Mouse (Mus musculus) limb, embryonic 12.5 days (tissue): ENCODE measurements around the gene Brwd1. TPM values are rescaled to one million over a fixed set of nuclear protein-coding genes. Genes with fewer than 3 reads are reported as not detected.
"Not testable (repeated sequence)": the region's sequence is repeated elsewhere in the genome, so short reads cannot be mapped to it uniquely, and the experiment has no call there.

Source experiments
- ATAC-seq: fragments of 200-750 bp; cut with Nextera tagmentation; 2 replicates; pipeline ENCODE4 v1.8.0; 2017; ENCODE audit warnings: low read depth, moderate TSS enrichment; ENCODE audit not compliant: insufficient number of reproducible peaks, insufficient read depth, low FRiP score, low TSS enrichment
- H3K27ac ChIP-seq: fragments of 300-500 bp; sonication (generic); 2 replicates; pipeline ENCODE4 v1.5.1; 2016; ENCODE audit warnings: mild to moderate bottlenecking, moderate library complexity
- H3K27me3 ChIP-seq: fragments of 300-500 bp; sonication (generic); 2 replicates; pipeline ENCODE4 v1.6.1; 2016; ENCODE audit warnings: mild to moderate bottlenecking, moderate library complexity
- H3K36me3 ChIP-seq: fragments of 300-500 bp; sonication (generic); 2 replicates; pipeline ENCODE4 v1.6.1; 2016; ENCODE audit warnings: mild to moderate bottlenecking, moderate library complexity
- H3K4me1 ChIP-seq: fragments of 300-500 bp; sonication (generic); replicated peaks from 2 replicates; pipeline ENCODE4 v1.6.1; 2016
- H3K4me2 ChIP-seq: fragments of 300-500 bp; sonication (generic); 2 replicates; pipeline ENCODE4 v1.6.1; 2016; ENCODE audit warnings: mild to moderate bottlenecking, moderate library complexity
- H3K4me3 ChIP-seq: fragments of 300-500 bp; sonication (generic); replicated peaks from 2 replicates; pipeline ENCODE4 v1.5.1; 2016; ENCODE audit warnings: mild to moderate bottlenecking
- H3K9ac ChIP-seq: fragments of 300-500 bp; sonication (generic); replicated peaks from 2 replicates; pipeline ENCODE4 v1.6.1; 2016; ENCODE audit warnings: mild to moderate bottlenecking, moderate library complexity
- H3K9me3 ChIP-seq: fragments of 300-500 bp; sonication (generic); 2 replicates; pipeline ENCODE4 v1.6.1; 2016; ENCODE audit warnings: mild to moderate bottlenecking, moderate library complexity
- WGBS: fragments of 180-500 bp; shearing (Covaris S2); methylation state at CpG from one replicate; pipeline ENCODE4 v1.1.7; 2016; 5-methylcytosine and 5-hydroxymethylcytosine counted together
- polyA plus RNA-seq: library from polyadenylated mRNA; unstranded; fragments of >200 nt; fragmentation: Nextera tagmentation; extraction: Ambion mirVana; gene quantifications from 2 replicates; pipeline ENCODE4 v1.2.1, GENCODE M21; 2016

The Brwd1 gene
- polyA plus RNA-seq, 1 experiment from 2014 or later: 144 TPM

GRCm38 (mm10) chr16:96103036-96103435 is 20.7 kb upstream of the Brwd1 start:
- H3K4me2 ChIP-seq: no peak overlapping the region

GRCm38 (mm10) chr16:96097811-96098210 is 15.5 kb upstream of the Brwd1 start:
- not testable (repeated sequence) for ATAC-seq, H3K9me3 ChIP-seq, H3K27me3 ChIP-seq, H3K4me2 ChIP-seq, H3K27ac ChIP-seq, H3K4me1 ChIP-seq, H3K4me3 ChIP-seq, H3K36me3 ChIP-seq, H3K9ac ChIP-seq

More at GRCm38 (mm10) chr16:96103036-96103435, 20.7 kb upstream of the Brwd1 start:
- no peak overlapping the region for H3K9ac ChIP-seq
- 35% methylated on average over 2 of the region's 2 CpGs for WGBS
- H3K36me3 ChIP-seq: no peaks in the 10 kb centered on the region
- no peak for ATAC-seq
- no peaks in the 10 kb centered on the region for H3K4me1 ChIP-seq
- H3K4me3 ChIP-seq: no peak overlapping the region
- H3K9me3 ChIP-seq: no peaks in the 10 kb centered on the region
- H3K27me3 ChIP-seq: no peaks in the 10 kb centered on the region
- no peak overlapping the region for H3K27ac ChIP-seq

GRCm38 (mm10) chr16:96095966-96096365 is 13.6 kb upstream of the Brwd1 start:
- WGBS: 93% methylated on average over 5 of the region's 5 CpGs
- Histone ChIP-seq H3K9ac (no peak overlapping the region), H3K4me2 (no peak overlapping the region)

GRCm38 (mm10) chr16:96091515-96092504 is 9.5 kb upstream of the Brwd1 start:
- no peak overlapping the region for H3K4me3 ChIP-seq
- H3K27me3 ChIP-seq: no peaks in the 10 kb centered on the region
- no peaks in the 10 kb centered on the region for H3K9me3 ChIP-seq
- no peak overlapping the region for H3K4me2 ChIP-seq
- no peak for ATAC-seq
- no peak overlapping the region for H3K27ac ChIP-seq
- H3K4me1 ChIP-seq: 0 out of 2 replicates have a peak, but pooled peaks cover 3% of the 10 kb centered on the region
- 64% methylated on average over 9 of the region's 9 CpGs for WGBS
- no peak overlapping the region for H3K9ac ChIP-seq
- H3K36me3 ChIP-seq: no peaks in the 10 kb centered on the region

More at GRCm38 (mm10) chr16:96095966-96096365, 13.6 kb upstream of the Brwd1 start:
- Histone ChIP-seq H3K4me3 (no peak overlapping the region), H3K36me3 (no peaks in the 10 kb centered on the region), H3K9me3 (no peaks in the 10 kb centered on the region), H3K4me1 (no peaks in the 10 kb centered on the region), H3K27me3 (no peaks in the 10 kb centered on the region), H3K27ac (no peak overlapping the region)
- no peak for ATAC-seq

- Histone ChIP-seq H3K4me3 (no peak overlapping the region), H3K27me3 (no peaks in the 10 kb centered on the region), H3K9me3 (no peaks in the 10 kb centered on the region), H3K27ac (no peak overlapping the region), H3K4me1 (peaks cover 7% of the 10 kb centered on the region), H3K4me2 (no peak overlapping the region), H3K36me3 (no peaks in the 10 kb centered on the region), H3K9ac (no peak overlapping the region)
- 59% methylated on average over 5 of the region's 5 CpGs for WGBS
- ATAC-seq: no peak
Measured at GRCm38 (mm10) chr16:96088120-96088519, 5.8 kb upstream of the Brwd1 start.

GRCm38 (mm10) chr16:96087436-96087835 is 5.1 kb upstream of the Brwd1 start:
- ATAC-seq: no peak
- no peak overlapping the region for H3K4me3 ChIP-seq
- no peak overlapping the region for H3K9ac ChIP-seq
- H3K27me3 ChIP-seq: no peaks in the 10 kb centered on the region
- no peaks in the 10 kb centered on the region for H3K36me3 ChIP-seq
- no peaks in the 10 kb centered on the region for H3K9me3 ChIP-seq
- H3K4me2 ChIP-seq: no peak overlapping the region
- peaks cover 9% of the 10 kb centered on the region for H3K4me1 ChIP-seq
- H3K27ac ChIP-seq: no peak overlapping the region
- 80% methylated on average over 4 of the region's 4 CpGs for WGBS

- Histone ChIP-seq H3K36me3 (no peaks in the 10 kb centered on the region), H3K4me3 (no peak overlapping the region), H3K4me2 (no peak overlapping the region), H3K4me1 (peaks cover 9% of the 10 kb centered on the region), H3K9me3 (no peaks in the 10 kb centered on the region), H3K27ac (no peak overlapping the region), H3K27me3 (no peaks in the 10 kb centered on the region), H3K9ac (no peak overlapping the region)
- 73% methylated on average over 12 of the region's 12 CpGs for WGBS
- no peak for ATAC-seq
Measured at GRCm38 (mm10) chr16:96087001-96087400, 4.7 kb upstream of the Brwd1 start.

- no peaks in the 10 kb centered on the region for H3K9me3 ChIP-seq
- ATAC-seq: no peak
- no peak overlapping the region for H3K4me3 ChIP-seq
- H3K27me3 ChIP-seq: no peaks in the 10 kb centered on the region
- no peak overlapping the region for H3K4me2 ChIP-seq
- H3K9ac ChIP-seq: no peak overlapping the region
- H3K36me3 ChIP-seq: peaks cover 2% of the 10 kb centered on the region
- H3K4me1 ChIP-seq: peaks cover 15% of the 10 kb centered on the region
- no peak overlapping the region for H3K27ac ChIP-seq
Measured at GRCm38 (mm10) chr16:96085597-96085996, 3.3 kb upstream of the Brwd1 start.

GRCm38 (mm10) chr16:96083179-96083646 is 887 bp upstream of the Brwd1 start:
- ATAC-seq: no peak
- peak overlapping the region; percentile 97 for H3K9ac ChIP-seq
- 6% methylated on average over 20 of the region's 20 CpGs for WGBS

GRCm38 (mm10) chr16:96081742-96082241 is 534 bp downstream of the Brwd1 start:
- peak; percentile 41 for ATAC-seq

More at GRCm38 (mm10) chr16:96083179-96083646, 887 bp upstream of the Brwd1 start:
- Histone ChIP-seq H3K4me3 (peak overlapping the region; percentile 97), H3K27ac (peak overlapping the region; percentile 98), H3K36me3 (peaks cover 25% of the 10 kb centered on the region), H3K9me3 (no peaks in the 10 kb centered on the region), H3K4me1 (peaks cover 16% of the 10 kb centered on the region), H3K4me2 (peak overlapping the region; percentile 72), H3K27me3 (no peaks in the 10 kb centered on the region)

GRCm38 (mm10) chr16:96081331-96081730 is 995 bp downstream of the Brwd1 start:
- ATAC-seq: peak; percentile 77
- peak overlapping the region; percentile 98 for H3K27ac ChIP-seq

More at GRCm38 (mm10) chr16:96081742-96082241, 534 bp downstream of the Brwd1 start:
- WGBS: under 1% methylated on average over 68 of the region's 68 CpGs
- H3K9me3 ChIP-seq: no peaks in the 10 kb centered on the region
- H3K4me1 ChIP-seq: peaks cover 16% of the 10 kb centered on the region
- H3K27ac ChIP-seq: peak overlapping the region; percentile 98
- peak overlapping the region; percentile 72 for H3K4me2 ChIP-seq
- peaks cover 39% of the 10 kb centered on the region for H3K36me3 ChIP-seq
- peak overlapping the region; percentile 97 for H3K4me3 ChIP-seq
- no peaks in the 10 kb centered on the region for H3K27me3 ChIP-seq
- peak overlapping the region; percentile 97 for H3K9ac ChIP-seq

More at GRCm38 (mm10) chr16:96081331-96081730, 995 bp downstream of the Brwd1 start:
- WGBS: 3% methylated on average over 27 of the region's 28 CpGs
- Histone ChIP-seq H3K4me2 (peak overlapping the region; percentile 72), H3K4me1 (peaks cover 16% of the 10 kb centered on the region), H3K4me3 (peak overlapping the region; percentile 97), H3K9ac (peak overlapping the region; percentile 97), H3K9me3 (no peaks in the 10 kb centered on the region), H3K27me3 (no peaks in the 10 kb centered on the region), H3K36me3 (peaks cover 42% of the 10 kb centered on the region)
